Mouse (Mus musculus): ENCODE measurements around the gene Zdhhc13.

DNA sequence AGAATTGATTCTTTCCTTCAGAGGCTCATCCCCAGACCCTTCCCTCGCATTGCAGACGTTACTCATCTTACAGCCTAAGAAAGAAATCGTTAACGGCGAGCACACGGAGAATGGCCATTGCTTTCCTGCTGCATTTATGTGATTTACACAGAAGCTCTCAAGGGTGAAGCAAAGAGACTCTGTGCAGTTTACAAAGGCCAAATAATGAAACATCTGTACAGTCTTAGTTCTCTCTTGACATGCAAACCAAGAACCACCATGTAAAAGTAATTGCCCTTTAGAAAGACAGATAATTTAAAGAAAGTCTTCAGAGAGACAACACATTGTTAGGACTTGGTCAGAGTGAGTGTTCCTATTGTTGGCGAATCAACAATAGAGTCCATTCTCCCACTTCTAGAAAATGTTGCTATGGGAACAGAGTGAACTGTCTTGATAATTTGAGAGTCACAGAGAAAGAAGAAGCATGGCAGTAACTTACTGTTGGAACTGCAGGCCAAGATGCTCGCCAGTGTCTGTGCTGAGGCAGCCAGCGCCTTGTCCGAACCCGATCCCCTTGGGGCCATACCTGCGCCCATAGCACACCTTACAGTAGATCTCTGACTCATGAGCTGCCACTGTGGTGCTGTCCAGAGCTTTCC is 46.3 kb downstream of the Zdhhc13 start:
- TF ChIP-seq POLR2A (IDR thresholded peaks at IDR 0.05; ENCODE audit: extremely low read depth, insufficient read depth, low read length) (no peak), CTCF (IDR thresholded peaks at IDR 0.05; ENCODE audit: extremely low read depth, insufficient read depth, low read length) (no peak)
